Mouse (Mus musculus) intestine, embryonic 16.5 days (tissue): ENCODE measurements at regions not wholly inside any gene's neighbourhood (a gene's known extent, or its start where the extent isn't known, plus 50 kb on each side); places are given as distances from the start of the nearest gene placed in this dataset.

ENCODE experiments used
- ATAC-seq: fragments of 200-750 bp; cut with Nextera tagmentation; 2 replicates; pipeline ENCODE4 v1.8.0; 2017; ENCODE audit warnings: moderate TSS enrichment, moderate library complexity
- H3K27ac ChIP-seq: fragments of 300-500 bp; sonication (generic); 2 replicates; pipeline ENCODE4 v1.5.1; 2014; ENCODE audit warnings: mild to moderate bottlenecking, low read length
- H3K27me3 ChIP-seq: fragments of 300-500 bp; sonication (generic); replicated peaks from 2 replicates; pipeline ENCODE4 v1.6.1; 2014; ENCODE audit warnings: low read length, control low read depth, mixed read lengths; ENCODE audit not compliant: control insufficient read depth, insufficient read depth
- H3K36me3 ChIP-seq: fragments of 300-500 bp; sonication (generic); 2 replicates; pipeline ENCODE4 v1.6.1; 2014; ENCODE audit warnings: low read length, control low read depth; ENCODE audit not compliant: control insufficient read depth, insufficient read depth
- H3K4me1 ChIP-seq: fragments of 300-500 bp; sonication (generic); 2 replicates; pipeline ENCODE4 v1.6.1; 2014; ENCODE audit warnings: low read length, control low read depth, mixed read lengths; ENCODE audit not compliant: control insufficient read depth, insufficient read depth
- H3K4me2 ChIP-seq: fragments of 300-500 bp; sonication (generic); 2 replicates; pipeline ENCODE4 v1.6.1; 2014; ENCODE audit warnings: low read depth, low read length, control low read depth
- H3K4me3 ChIP-seq: fragments of 300-500 bp; sonication (generic); 2 replicates; pipeline ENCODE4 v1.5.1; 2014; ENCODE audit warnings: mild to moderate bottlenecking, low read length
- H3K9ac ChIP-seq: fragments of 300-500 bp; sonication (generic); 2 replicates; pipeline ENCODE4 v1.6.1; 2014; ENCODE audit warnings: low read depth, low read length
- H3K9me3 ChIP-seq: fragments of 300-500 bp; sonication (generic); 2 replicates; pipeline ENCODE4 v1.6.1; 2016; ENCODE audit warnings: low read length, control low read depth; ENCODE audit not compliant: control insufficient read depth
- WGBS: fragments of 180-500 bp; shearing (Covaris S2); extraction: QIAGEN DNeasy Blood & Tissue Kit; methylation state at CpG from one replicate; pipeline ENCODE4 v1.1.7; 2014; 5-methylcytosine and 5-hydroxymethylcytosine counted together

DNA sequence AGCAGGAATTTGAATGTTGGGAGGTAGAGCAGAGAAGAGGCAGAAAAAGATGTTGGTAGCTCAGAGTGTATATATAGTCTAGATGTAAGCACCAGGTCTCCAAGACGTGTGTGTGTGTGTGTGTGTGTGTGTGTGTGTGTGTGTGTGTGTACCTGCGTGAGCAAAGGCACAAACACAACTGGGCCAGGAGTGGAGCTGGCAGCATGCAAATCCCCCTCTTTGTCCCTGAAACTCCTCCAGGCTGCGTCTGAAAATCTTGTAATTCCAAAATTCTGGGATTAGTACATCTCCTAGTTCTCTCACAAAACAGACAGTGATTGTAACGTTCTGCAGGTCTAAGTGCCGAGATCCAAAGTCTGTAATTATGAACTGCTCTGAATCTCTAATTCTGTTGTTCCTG, 137.8 kb upstream of the Gm12830 start:
- WGBS, result 72% methylated on average over 5 of the region's 5 CpGs
- no peak overlapping the region for H3K9ac ChIP-seq
- no peak overlapping the region for H3K4me3 ChIP-seq
- H3K27ac ChIP-seq, result no peak overlapping the region
- H3K27me3 ChIP-seq, result no peaks in the 10 kb centered on the region
- ATAC-seq, result no peak
- H3K36me3 ChIP-seq, result no peaks in the 10 kb centered on the region
- H3K4me2 ChIP-seq, result no peak overlapping the region
- H3K9me3 ChIP-seq, result no peaks in the 10 kb centered on the region
- H3K4me1 ChIP-seq, result peaks cover 4% of the 10 kb centered on the region; the same call in 1 of the 2 replicates

- whole genome bisulfite sequencing, result 67% methylated on average over 7 of the region's 7 CpGs
- no peak overlapping the region for H3K4me2 ChIP-seq
- ATAC-seq, result 0 out of 2 replicates have a peak, but pooled peaks have one; percentile 36
These were observed 136.6 kb upstream of the Gm12830 start for GRCm38 (mm10) chr4:114684844-114685382.

DNA sequence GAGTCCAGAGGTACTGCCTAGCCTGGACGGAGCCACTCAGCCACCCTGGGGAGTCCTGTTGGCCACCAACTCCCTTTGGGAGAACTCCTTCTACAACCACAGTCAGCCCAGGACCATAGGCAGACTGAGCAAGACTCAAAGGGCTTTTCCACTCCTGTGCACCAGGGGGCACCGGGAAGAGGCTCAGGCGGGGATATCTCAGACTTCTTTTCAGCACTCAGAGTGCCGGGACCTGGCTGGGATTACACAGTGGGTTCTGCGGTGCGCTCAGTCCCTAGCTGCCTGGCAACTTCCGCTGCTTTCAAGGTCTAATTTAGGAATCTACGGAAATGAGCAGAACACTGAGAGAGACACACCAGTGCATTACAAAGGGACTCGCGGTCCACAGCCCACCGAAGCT, 136.1 kb upstream of the Gm12830 start:
- Histone ChIP-seq H3K4me2 (no peak overlapping the region; the same call in 1 of the 2 replicates), H3K9me3 (no peaks in the 10 kb centered on the region), H3K4me1 (peaks cover 4% of the 10 kb centered on the region; the same call in 1 of the 2 replicates), H3K4me3 (no peak overlapping the region), H3K27ac (no peak overlapping the region), H3K9ac (peak overlapping the region; percentile 36; the same call in 1 of the 2 replicates), H3K36me3 (no peaks in the 10 kb centered on the region), H3K27me3 (no peaks in the 10 kb centered on the region)
- 14% methylated on average over 11 of the region's 11 CpGs for WGBS
- ATAC-seq, result peak; percentile 73

More at GRCm38 (mm10) chr4:114684844-114685382, 136.6 kb upstream of the Gm12830 start:
- H3K36me3 ChIP-seq, result no peaks in the 10 kb centered on the region
- H3K9me3 ChIP-seq, result no peaks in the 10 kb centered on the region
- no peak overlapping the region for H3K27ac ChIP-seq
- H3K4me3 ChIP-seq, result no peak overlapping the region
- H3K27me3 ChIP-seq, result no peaks in the 10 kb centered on the region
- H3K9ac ChIP-seq, result no peak overlapping the region
- peaks cover 4% of the 10 kb centered on the region; the same call in 1 of the 2 replicates for H3K4me1 ChIP-seq

DNA sequence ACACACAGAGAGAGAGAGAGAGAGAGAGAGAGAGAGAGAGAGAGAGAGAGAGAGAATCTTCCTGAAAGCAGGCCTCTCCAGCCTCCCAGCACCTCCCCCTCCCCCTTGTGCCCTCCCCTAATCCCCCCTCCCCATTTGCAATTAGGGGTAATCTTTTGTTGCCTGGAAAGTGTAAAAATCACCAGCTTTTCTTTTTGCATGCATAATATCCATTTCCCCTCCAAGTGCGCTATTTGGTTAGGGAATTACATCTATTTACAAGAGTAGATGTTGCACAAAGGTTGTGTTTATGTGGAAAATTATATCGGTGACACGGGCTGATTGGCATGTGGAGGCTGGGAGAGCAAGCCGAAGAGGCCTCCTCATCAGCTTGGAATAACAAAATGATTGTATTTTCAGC, 135.4 kb upstream of the Gm12830 start:
- no peak for ATAC-seq
- H3K36me3 ChIP-seq, result no peaks in the 10 kb centered on the region
- H3K9ac ChIP-seq, result no peak overlapping the region
- H3K9me3 ChIP-seq, result no peaks in the 10 kb centered on the region
- no peak overlapping the region for H3K4me3 ChIP-seq
- H3K27ac ChIP-seq, result no peak overlapping the region
- 57% methylated on average over 4 of the region's 4 CpGs for WGBS
- H3K4me1 ChIP-seq, result peaks cover 4% of the 10 kb centered on the region; the same call in 1 of the 2 replicates
- no peaks in the 10 kb centered on the region for H3K27me3 ChIP-seq
- no peak overlapping the region for H3K4me2 ChIP-seq

GRCm38 (mm10) chr4:114688356-114688972, 133.1 kb upstream of the Gm12830 start:
- Histone ChIP-seq H3K27ac (no peak overlapping the region), H3K9ac (no peak overlapping the region), H3K4me1 (peaks cover 4% of the 10 kb centered on the region; the same call in 1 of the 2 replicates), H3K9me3 (no peaks in the 10 kb centered on the region), H3K4me2 (no peak overlapping the region), H3K4me3 (no peak overlapping the region), H3K36me3 (no peaks in the 10 kb centered on the region), H3K27me3 (no peaks in the 10 kb centered on the region)
- ATAC-seq, result 0 out of 2 replicates have a peak, but pooled peaks have one; percentile 17
- WGBS, result 25% methylated on average over 16 of the region's 16 CpGs

- Histone ChIP-seq H3K4me2 (no peak overlapping the region), H3K4me3 (no peak overlapping the region), H3K9me3 (no peaks in the 10 kb centered on the region), H3K27me3 (no peaks in the 10 kb centered on the region), H3K4me1 (peaks cover 4% of the 10 kb centered on the region; the same call in 1 of the 2 replicates), H3K36me3 (no peaks in the 10 kb centered on the region), H3K9ac (no peak overlapping the region), H3K27ac (no peak overlapping the region)
- WGBS, result 67% methylated on average over 6 of the region's 6 CpGs
- ATAC-seq, result no peak
These were observed 132.6 kb upstream of the Gm12830 start for GRCm38 (mm10) chr4:114688973-114689371.

GRCm38 (mm10) chr4:114705586-114705985, 115.9 kb upstream of the Gm12830 start:
- 51% methylated on average over 4 of the region's 4 CpGs for WGBS
- ATAC-seq, result no peak
- no peak overlapping the region for H3K9ac ChIP-seq
- H3K4me3 ChIP-seq, result no peak overlapping the region
- no peak overlapping the region for H3K27ac ChIP-seq
- H3K9me3 ChIP-seq, result no peaks in the 10 kb centered on the region
- no peak overlapping the region for H3K4me2 ChIP-seq
- no peaks in the 10 kb centered on the region for H3K4me1 ChIP-seq
- no peaks in the 10 kb centered on the region for H3K27me3 ChIP-seq
- H3K36me3 ChIP-seq, result no peaks in the 10 kb centered on the region

GRCm38 (mm10) chr4:114710182-114710909, 111.2 kb upstream of the Gm12830 start:
- no peaks in the 10 kb centered on the region for H3K4me1 ChIP-seq
- H3K4me2 ChIP-seq, result no peak overlapping the region
- no peaks in the 10 kb centered on the region for H3K9me3 ChIP-seq
- H3K9ac ChIP-seq, result no peak overlapping the region
- no peak overlapping the region for H3K4me3 ChIP-seq
- H3K36me3 ChIP-seq, result no peaks in the 10 kb centered on the region
- no peak for ATAC-seq
- no peaks in the 10 kb centered on the region for H3K27me3 ChIP-seq
- no peak overlapping the region for H3K27ac ChIP-seq
- WGBS, result 84% methylated on average over 3 of the region's 3 CpGs

- Histone ChIP-seq H3K27ac (no peak overlapping the region), H3K9ac (no peak overlapping the region), H3K4me3 (no peak overlapping the region), H3K36me3 (no peaks in the 10 kb centered on the region), H3K4me2 (no peak overlapping the region), H3K27me3 (no peaks in the 10 kb centered on the region), H3K4me1 (no peaks in the 10 kb centered on the region), H3K9me3 (no peaks in the 10 kb centered on the region)
- 63% methylated on average over 3 of the region's 3 CpGs for WGBS
- no peak for ATAC-seq
These were observed 110.4 kb upstream of the Gm12830 start for GRCm38 (mm10) chr4:114711082-114711481.
